In the genomic region with DNA sequence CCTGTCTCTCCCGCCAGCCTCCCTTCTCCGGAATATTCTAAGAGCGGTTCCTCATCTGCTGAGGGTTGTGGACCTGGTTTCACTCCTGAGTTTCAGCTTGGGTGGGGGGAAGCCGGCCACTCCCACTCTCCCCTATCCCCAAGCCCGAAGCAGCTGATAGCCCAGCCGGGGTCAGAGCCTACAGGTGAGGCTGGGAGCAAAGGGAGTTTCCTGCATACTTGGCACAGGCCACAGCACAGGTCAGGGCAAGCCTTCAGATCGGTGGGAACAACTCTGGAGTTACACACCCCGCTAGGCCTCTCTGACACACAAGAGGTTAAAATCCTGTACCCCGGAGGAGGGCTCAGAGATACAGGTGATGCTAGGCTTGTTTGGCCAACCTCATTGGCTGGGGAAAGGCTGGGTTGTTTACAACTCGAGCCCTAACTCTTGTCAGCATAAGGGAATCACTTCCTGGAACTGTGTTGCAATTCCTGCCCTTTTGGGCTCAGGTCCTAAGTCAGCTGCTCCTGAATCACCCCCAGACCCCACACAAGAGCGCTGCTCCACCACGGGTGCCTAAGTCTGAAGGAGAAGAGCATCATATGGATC, we compare ENCODE assay signal across 7 mouse cellular contexts. TPM values are rescaled to one million over a fixed set of nuclear protein-coding genes. Genes with fewer than 3 reads are reported as not detected.
DNase-seq lines count a peak whose midpoint lies in the region; ATAC-seq lines count a peak whose summit lies in the region.

No protein-coding gene starts in this region.

- intact Hi-C loops in left cerebral cortex, postnatal 36 days (cut with DNase I): loop anchor here (2.0 kb wide), 1 partner anchor 15 kb away; no protein-coding TSS in a partner anchor

- peak overlapping the region; percentile 100 for H3K27ac ChIP-seq in embryonic facial prominence, embryonic 15.5 days (replicated peaks)
- peak overlapping the region; percentile 94 for H3K27ac ChIP-seq in intestine, embryonic 16.5 days (ENCODE audit: low read length)
- 0 out of 2 replicates have a peak overlapping the region, but pooled peaks have one; percentile 87 for H3K27ac ChIP-seq in midbrain, embryonic 13.5 days

- H3K36me3 ChIP-seq in embryonic facial prominence, embryonic 15.5 days: peaks cover 38% of the 10 kb centered on the region
- H3K36me3 ChIP-seq in intestine, embryonic 16.5 days (ENCODE audit: control insufficient read depth, insufficient read depth, low read length): peaks cover 13% of the 10 kb centered on the region
- 0 out of 2 replicates have a peak, but pooled peaks cover 11% of the 10 kb centered on the region for H3K36me3 ChIP-seq in midbrain, embryonic 13.5 days

- H3K27me3 ChIP-seq in embryonic facial prominence, embryonic 15.5 days: no peaks in the 10 kb centered on the region
- H3K27me3 ChIP-seq in intestine, embryonic 16.5 days (replicated peaks; ENCODE audit: control insufficient read depth, insufficient read depth, low read length): no peaks in the 10 kb centered on the region
- no peaks in the 10 kb centered on the region for H3K27me3 ChIP-seq in midbrain, embryonic 13.5 days

- peak; percentile 68 for DNase-seq in adipocyte (ENCODE audit: low spot score)
- no peak for DNase-seq in thymus, postnatal 10 days (ENCODE audit: low spot score in 2 of 2)
- no peak for DNase-seq in Muller cell, postnatal 12 days (ENCODE audit: inconsistent ontology term)
- no peak for DNase-seq in left cerebral cortex, postnatal 36 days (ENCODE audit: low spot score in 2 of 2)

- ATAC-seq in embryonic facial prominence, embryonic 15.5 days (ENCODE audit: insufficient number of reproducible peaks, low FRiP score, low TSS enrichment, low read depth): no peak
- no peak for ATAC-seq in intestine, embryonic 16.5 days
- no peak for ATAC-seq in midbrain, embryonic 13.5 days

- 36% methylated on average over 12 of the region's 12 CpGs for WGBS in embryonic facial prominence, embryonic 15.5 days
- 38% methylated on average over 12 of the region's 12 CpGs for WGBS in intestine, embryonic 16.5 days
- 70% methylated on average over 12 of the region's 12 CpGs for WGBS in midbrain, embryonic 13.5 days

- H3K4me3 ChIP-seq in embryonic facial prominence, embryonic 15.5 days (replicated peaks): peak overlapping the region; percentile 85
- H3K4me3 ChIP-seq in intestine, embryonic 16.5 days (ENCODE audit: low read length): peak overlapping the region; percentile 85
- H3K4me3 ChIP-seq in midbrain, embryonic 13.5 days (replicated peaks): peak overlapping the region; percentile 57

- H3K4me2 ChIP-seq in embryonic facial prominence, embryonic 15.5 days (replicated peaks): peak overlapping the region; percentile 81
- H3K4me2 ChIP-seq in intestine, embryonic 16.5 days (ENCODE audit: low read depth, low read length): peak overlapping the region; percentile 90
- peak overlapping the region; percentile 68 for H3K4me2 ChIP-seq in midbrain, embryonic 13.5 days (replicated peaks)

- H3K9me3 ChIP-seq in embryonic facial prominence, embryonic 15.5 days (replicated peaks): no peaks in the 10 kb centered on the region
- no peaks in the 10 kb centered on the region for H3K9me3 ChIP-seq in intestine, embryonic 16.5 days (ENCODE audit: control insufficient read depth, low read length)
- H3K9me3 ChIP-seq in midbrain, embryonic 13.5 days: no peaks in the 10 kb centered on the region

- peak overlapping the region; percentile 93; the same call in 1 of the 2 replicates for H3K9ac ChIP-seq in embryonic facial prominence, embryonic 15.5 days
- H3K9ac ChIP-seq in intestine, embryonic 16.5 days (ENCODE audit: low read depth, low read length): peak overlapping the region; percentile 94
- peak overlapping the region; percentile 83; the same call in 1 of the 2 replicates for H3K9ac ChIP-seq in midbrain, embryonic 13.5 days (replicated peaks)

- H3K4me1 ChIP-seq in embryonic facial prominence, embryonic 15.5 days: peaks cover 56% of the 10 kb centered on the region
- peaks cover 36% of the 10 kb centered on the region for H3K4me1 ChIP-seq in intestine, embryonic 16.5 days (ENCODE audit: control insufficient read depth, insufficient read depth, low read length)
- H3K4me1 ChIP-seq in midbrain, embryonic 13.5 days (replicated peaks): peaks cover 60% of the 10 kb centered on the region

RNA-seq across cellular contexts. Expression of a gene that starts 2.6 kb away (rescaled TPM):
- 253 and 259 TPM in 2 replicates for polyA plus RNA-seq in embryonic facial prominence, embryonic 15.5 days (2015; fragmentation: Nextera tagmentation; extraction: Ambion mirVana)
- polyA plus RNA-seq in intestine, embryonic 16.5 days (2015; fragmentation: Nextera tagmentation; extraction: Ambion mirVana): 89.7 and 90.7 TPM in 2 replicates
- polyA plus RNA-seq in midbrain, embryonic 13.5 days (2015; fragmentation: Nextera tagmentation; extraction: Ambion mirVana): 50.1 and 55.9 TPM in 2 replicates
- total RNA-seq in left cerebral cortex, postnatal 36 days (2021): 10 to 100 TPM in 1 of 2 experiments, 1 to 10 TPM in 1; 7.2 to 10.8 TPM

RNA-seq across cellular contexts. Expression of a gene that starts 7.3 kb away (rescaled TPM):
- 228 and 231 TPM in 2 replicates for polyA plus RNA-seq in embryonic facial prominence, embryonic 15.5 days (2015; fragmentation: Nextera tagmentation; extraction: Ambion mirVana)
- polyA plus RNA-seq in intestine, embryonic 16.5 days (2015; fragmentation: Nextera tagmentation; extraction: Ambion mirVana): 249 and 267 TPM in 2 replicates
- 278 and 280 TPM in 2 replicates for polyA plus RNA-seq in midbrain, embryonic 13.5 days (2015; fragmentation: Nextera tagmentation; extraction: Ambion mirVana)
- 10 to 100 TPM; 84.6 to 88.0 TPM for total RNA-seq in left cerebral cortex, postnatal 36 days (2021)

RNA-seq across cellular contexts. Expression of a gene that starts 16.5 kb away (rescaled TPM):
- polyA plus RNA-seq in embryonic facial prominence, embryonic 15.5 days (2015; fragmentation: Nextera tagmentation; extraction: Ambion mirVana): 8.1 and 9.3 TPM in 2 replicates
- polyA plus RNA-seq in intestine, embryonic 16.5 days (2015; fragmentation: Nextera tagmentation; extraction: Ambion mirVana): 93.8 and 111 TPM in 2 replicates
- 5.3 and 5.9 TPM in 2 replicates for polyA plus RNA-seq in midbrain, embryonic 13.5 days (2015; fragmentation: Nextera tagmentation; extraction: Ambion mirVana)
- total RNA-seq in left cerebral cortex, postnatal 36 days (2021): 1 to 10 TPM; 1.9 TPM

RNA-seq across cellular contexts. Expression of a gene that starts 29.9 kb away (rescaled TPM):
- 48.1 and 49.3 TPM in 2 replicates for polyA plus RNA-seq in embryonic facial prominence, embryonic 15.5 days (2015; fragmentation: Nextera tagmentation; extraction: Ambion mirVana)
- 53.4 and 65.3 TPM in 2 replicates for polyA plus RNA-seq in intestine, embryonic 16.5 days (2015; fragmentation: Nextera tagmentation; extraction: Ambion mirVana)
- 22.3 and 27.5 TPM in 2 replicates for polyA plus RNA-seq in midbrain, embryonic 13.5 days (2015; fragmentation: Nextera tagmentation; extraction: Ambion mirVana)
- 10 to 100 TPM; 24.1 to 24.4 TPM for total RNA-seq in left cerebral cortex, postnatal 36 days (2021)

RNA-seq across cellular contexts. Expression of a gene that starts 41.9 kb away (rescaled TPM):
- 3.4 and 3.9 TPM in 2 replicates for polyA plus RNA-seq in embryonic facial prominence, embryonic 15.5 days (2015; fragmentation: Nextera tagmentation; extraction: Ambion mirVana)
- 1.2 and 1.6 TPM in 2 replicates for polyA plus RNA-seq in intestine, embryonic 16.5 days (2015; fragmentation: Nextera tagmentation; extraction: Ambion mirVana)
- polyA plus RNA-seq in midbrain, embryonic 13.5 days (2015; fragmentation: Nextera tagmentation; extraction: Ambion mirVana): 44.3 and 52.3 TPM in 2 replicates
- total RNA-seq in left cerebral cortex, postnatal 36 days (2021): 1 to 10 TPM; 7.0 to 7.7 TPM
